Mouse (Mus musculus): ENCODE results near the gene Rab40c.

DNA sequence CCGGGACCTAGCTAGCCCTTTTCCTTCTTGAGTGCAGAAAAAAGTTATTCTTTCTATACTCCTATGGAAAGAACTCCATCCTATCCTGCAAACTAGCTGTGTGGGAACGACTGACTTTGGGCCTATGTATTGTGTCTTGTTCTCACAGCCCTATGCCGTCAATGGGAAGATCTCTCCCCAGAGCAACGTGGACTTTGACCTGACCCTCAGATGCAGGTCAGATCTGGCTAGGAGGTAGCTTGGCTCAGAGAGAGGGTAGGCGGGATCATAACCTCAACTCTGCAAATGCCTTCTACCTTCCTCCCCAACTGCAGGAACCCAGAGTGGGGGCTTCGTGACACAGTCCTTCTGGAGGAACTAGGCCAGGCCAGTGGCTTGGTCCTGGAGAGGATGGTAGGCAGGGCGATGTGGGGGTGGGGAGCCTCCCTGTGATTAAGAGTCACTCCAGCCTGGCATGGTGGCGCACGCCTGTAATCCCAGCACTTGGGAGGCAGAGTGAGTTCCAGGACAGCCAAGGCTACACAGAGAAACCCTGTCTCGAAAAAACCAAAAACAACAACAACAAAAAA, 43.1 kb downstream of the Rab40c start:
- TF ChIP-seq CTCF (IDR thresholded peaks at IDR 0.05; ENCODE audit: borderline replicate concordance, insufficient read depth, low read depth, low read length) (no peak), POLR2A (IDR thresholded peaks at IDR 0.05; ENCODE audit: borderline replicate concordance, insufficient read depth, low read length) (no peak)
